Mouse (Mus musculus) ES-E14 (cell line): ENCODE measurements around the gene Cyp17a1. TPM values are rescaled to one million over a fixed set of nuclear protein-coding genes. Genes with fewer than 3 reads are reported as not detected.

ENCODE experiments used
- DNase-seq: peaks from one replicate; pipeline ENCODE4 v3.0.0-alpha.2; 2013; ENCODE audit warnings: low read depth, low spot score
- H3K27ac ChIP-seq: 2 replicates; pipeline ENCODE4 v1.5.1; 2012; ENCODE audit warnings: low read depth, mild to moderate bottlenecking, low read length, moderate library complexity, mixed read lengths; ENCODE audit not compliant: poor library complexity, insufficient read depth, severe bottlenecking
- H3K36me3 ChIP-seq: 2 replicates; pipeline ENCODE4 v1.6.1; 2012; ENCODE audit warnings: mild to moderate bottlenecking, low read length, moderate library complexity, mixed read lengths; ENCODE audit not compliant: control insufficient read depth, poor library complexity, insufficient read depth, severe bottlenecking
- H3K4me1 ChIP-seq, 2 experiments: fragments of 150-350 bp in 1 of 2; sonication (generic) in 1 of 2; 2 replicates each; pipeline ENCODE4 v1.6.1; 2012; ENCODE audit warnings: low read length in 2 of 2, mild to moderate bottlenecking in 1 of 2, mixed read lengths in 1 of 2; ENCODE audit not compliant: control insufficient read depth in 2 of 2, insufficient read depth in 2 of 2, poor library complexity in 1 of 2
- H3K4me3 ChIP-seq, 2 experiments: fragments of 150-350 bp in 1 of 2; sonication (generic) in 1 of 2; 2 replicates each; pipeline ENCODE4 v1.5.1; 2012; ENCODE audit warnings: low read length in 2 of 2, low read depth in 1 of 2, mild to moderate bottlenecking in 1 of 2, mixed read lengths in 1 of 2; ENCODE audit not compliant: insufficient read depth in 1 of 2, poor library complexity in 1 of 2, severe bottlenecking in 1 of 2
- H3K9ac ChIP-seq: 2 replicates; pipeline ENCODE4 v1.6.1; 2012; ENCODE audit warnings: low read depth, mild to moderate bottlenecking, low read length, mixed read lengths; ENCODE audit not compliant: poor library complexity, insufficient read depth, severe bottlenecking
- H3K9me3 ChIP-seq: fragments of 150-350 bp; sonication (generic); 2 replicates; pipeline ENCODE4 v1.6.1; 2012; ENCODE audit warnings: low read depth, mild to moderate bottlenecking, low read length; ENCODE audit not compliant: control insufficient read depth, insufficient read depth
- CHD2 ChIP-seq: IDR thresholded peaks from 2 replicates; pipeline ENCODE4 v1.6.1; 2014; ENCODE audit warnings: mild to moderate bottlenecking, low read depth, low read length, inconsistent platforms
- HCFC1 ChIP-seq: IDR thresholded peaks from 2 replicates; pipeline ENCODE4 v1.6.1; 2012; ENCODE audit warnings: low read length, inconsistent platforms, borderline replicate concordance; ENCODE audit not compliant: insufficient read depth
- MAFK ChIP-seq: IDR thresholded peaks from 2 replicates; pipeline ENCODE4 v1.6.1; 2014; ENCODE audit warnings: mild to moderate bottlenecking, low read depth, low read length, inconsistent platforms; ENCODE audit not compliant: insufficient read depth
- ZC3H11A ChIP-seq: IDR thresholded peaks from 2 replicates; pipeline ENCODE4 v1.6.1; 2012; ENCODE audit warnings: low read depth, mild to moderate bottlenecking, inconsistent platforms, low read length, borderline replicate concordance
- ZNF384 ChIP-seq: IDR thresholded peaks from 2 replicates; pipeline ENCODE4 v1.6.1; 2012; ENCODE audit warnings: low read depth, low read length, inconsistent platforms
- in situ Hi-C, 2 experiments: fragments of 600-800 bp; cut with MboI; formaldehyde crosslinking; loops; one replicate each; pipeline ENCODE4 v1.15.1; 2025; ENCODE audit warnings: low sequenced_read_pairs in 2 of 2, inconsistent platforms in 1 of 2; ENCODE audit not compliant: unreplicated experiment in 2 of 2
- total RNA-seq: library from RNA; depleted of rRNA; stranded (reverse); fragments of 300-350 nt; gene quantifications from 2 replicates; pipeline ENCODE4 v1.2.3, GENCODE M21; 2012

The Cyp17a1 gene
- total RNA-seq, 1 experiment = not detected

GRCm38 (mm10) chr19:46656151-46656840 is 16.7 kb downstream of the Cyp17a1 start:
- Histone ChIP-seq H3K4me1 (peaks cover 0 to 14% of the 10 kb centered on the region in 2 experiments; a peak in 2 of 4 replicates), H3K9me3 (no peaks in the 10 kb centered on the region), H3K4me3 (no peak overlapping the region), H3K36me3 (peaks cover 6% of the 10 kb centered on the region), H3K9ac (peak overlapping the region; percentile 41; the same call in 1 of the 2 replicates), H3K27ac (peak overlapping the region; percentile 64)
- no peak for DNase-seq
- in situ Hi-C loops = no loop called here
- no peak for TF ChIP-seq HCFC1
- TF ChIP-seq ZC3H11A = no peak
- TF ChIP-seq MAFK = no peak
- no peak for TF ChIP-seq CHD2
- TF ChIP-seq ZNF384 = no peak

- Histone ChIP-seq H3K4me1 (peaks cover 0 to 14% of the 10 kb centered on the region in 2 experiments; a peak in 2 of 4 replicates), H3K36me3 (peaks cover 6% of the 10 kb centered on the region), H3K9me3 (no peaks in the 10 kb centered on the region), H3K4me3 (no peak overlapping the region), H3K27ac (peak overlapping the region; percentile 37; the same call in 1 of the 2 replicates), H3K9ac (no peak overlapping the region)
- no peak for TF ChIP-seq ZC3H11A
- TF ChIP-seq CHD2 = no peak
- no peak for TF ChIP-seq ZNF384
- TF ChIP-seq MAFK = no peak
- no peak for TF ChIP-seq HCFC1
- DNase-seq = no peak
- in situ Hi-C loops = no loop called here
These were observed 17.3 kb downstream of the Cyp17a1 start for GRCm38 (mm10) chr19:46655626-46656025.

- H3K9ac ChIP-seq = no peak overlapping the region
- H3K36me3 ChIP-seq = peaks cover 6% of the 10 kb centered on the region
- H3K9me3 ChIP-seq = no peaks in the 10 kb centered on the region
- no peak overlapping the region for H3K27ac ChIP-seq
- in situ Hi-C loops = no loop called here
- no peak for DNase-seq
- H3K4me1 ChIP-seq = peaks cover 0 to 14% of the 10 kb centered on the region in 2 experiments; a peak in 2 of 4 replicates
- no peak for TF ChIP-seq CHD2
- no peak for TF ChIP-seq ZC3H11A
- TF ChIP-seq HCFC1 = no peak
- TF ChIP-seq MAFK = no peak
- TF ChIP-seq ZNF384 = no peak
- no peak overlapping the region for H3K4me3 ChIP-seq
These were observed 19.2 kb downstream of the Cyp17a1 start for GRCm38 (mm10) chr19:46653616-46654235.

- peaks cover 6% of the 10 kb centered on the region for H3K36me3 ChIP-seq
- TF ChIP-seq CHD2 (no peak), HCFC1 (no peak)
- in situ Hi-C loops = no loop called here
- H3K4me1 ChIP-seq = peaks cover 0 to 14% of the 10 kb centered on the region in 2 experiments; a peak in 2 of 4 replicates
- no peak overlapping the region for H3K27ac ChIP-seq
- H3K9ac ChIP-seq = no peak overlapping the region
- H3K4me3 ChIP-seq = no peak overlapping the region
- DNase-seq = no peak
- no peaks in the 10 kb centered on the region for H3K9me3 ChIP-seq
These were observed 19.8 kb downstream of the Cyp17a1 start for GRCm38 (mm10) chr19:46653188-46653587.
